Mouse (Mus musculus): ENCODE measurements around the gene C1qtnf3. TPM values are rescaled to one million over a fixed set of nuclear protein-coding genes. Genes with fewer than 3 reads are reported as not detected.

Gene C1qtnf3
- 1.4 and 2.0 TPM in 2 replicates for polyA plus RNA-seq (2015; fragmentation: Nextera tagmentation; extraction: Ambion mirVana)

DNA sequence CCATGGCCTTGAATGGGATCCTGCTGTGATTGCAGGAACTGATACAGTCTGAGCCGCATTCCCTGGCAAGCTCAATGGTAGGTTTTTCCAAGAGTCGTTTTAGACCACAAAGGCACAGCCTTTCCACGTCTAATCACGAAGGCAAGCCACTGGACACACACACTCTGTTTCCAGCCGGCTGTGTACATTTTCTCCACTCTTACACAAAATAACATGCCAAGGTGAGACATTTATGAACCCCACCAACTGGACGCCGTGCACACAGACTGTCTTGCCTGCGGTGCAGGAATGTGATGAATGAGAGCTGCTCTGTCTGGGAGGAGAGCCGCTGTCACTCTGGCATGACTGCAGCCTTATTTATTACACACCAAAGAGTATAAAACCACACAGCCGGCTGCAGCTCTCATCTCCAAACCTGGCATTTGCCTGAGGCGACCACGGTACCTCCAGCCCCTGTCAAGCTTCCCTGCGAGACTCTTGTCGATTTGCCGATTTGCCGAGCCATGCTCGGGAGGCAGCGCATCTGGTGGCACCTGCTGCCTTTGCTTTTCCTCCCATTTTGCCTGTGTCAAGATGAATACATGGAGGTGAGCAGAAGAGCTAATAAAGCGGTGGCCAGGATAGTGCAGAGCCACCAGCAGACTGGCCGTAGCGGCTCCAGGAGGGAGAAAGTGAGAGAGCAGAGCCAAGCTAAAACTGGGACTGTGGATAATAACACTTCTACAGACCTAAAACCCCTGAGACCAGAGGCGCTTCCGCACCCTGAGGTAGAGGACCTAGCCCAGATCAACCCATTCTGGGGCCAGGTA is at the start of gene C1qtnf3:
TSS of gene C1qtnf3 (plus strand) at position 382 of the 809 bp plus-strand sequence.
- Histone ChIP-seq H3K4me1 (no peaks in the 10 kb centered on the region), H3K4me3 (replicated peaks) (no peak within 1 kb of the TSS), H3K9ac (no peak within 1 kb of the TSS), H3K36me3 (no peaks in the 10 kb centered on the region), H3K4me2 (no peak within 1 kb of the TSS), H3K27ac (no peak within 1 kb of the TSS), H3K9me3 (no peaks in the 10 kb centered on the region), H3K27me3 (replicated peaks) (no peaks in the 10 kb centered on the region)
- ATAC-seq (ENCODE audit: insufficient read depth, low FRiP score, low read depth), result no peak
- 51% methylated on average over 23 of the region's 23 CpGs for WGBS

DNA sequence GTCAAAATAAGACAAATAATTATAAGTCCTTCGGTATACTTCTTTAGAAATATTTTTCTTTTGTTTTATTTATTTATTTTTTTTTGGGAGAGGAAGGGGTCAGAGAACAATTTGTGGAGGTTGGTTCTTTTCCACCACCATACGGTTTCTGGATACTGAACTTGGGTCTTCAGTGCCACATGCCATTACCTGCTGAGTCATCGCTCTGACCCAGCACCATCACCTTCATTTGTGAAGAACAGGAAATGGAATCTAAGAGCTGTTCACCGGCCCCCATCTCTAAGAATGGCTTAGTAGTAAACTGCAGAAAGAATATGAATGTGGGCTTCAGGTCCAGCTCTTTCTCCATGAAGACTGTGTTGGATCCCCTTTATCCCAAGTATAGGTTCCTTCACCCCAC is 49.8 kb upstream of the C1qtnf3 start:
- no peak overlapping the region for H3K4me2 ChIP-seq
- H3K27ac ChIP-seq, result no peak overlapping the region
- no peak overlapping the region for H3K9ac ChIP-seq
- no peak overlapping the region for H3K4me3 ChIP-seq (replicated peaks)
- whole genome bisulfite sequencing, result 64% methylated on average over 4 of the region's 4 CpGs
- no peaks in the 10 kb centered on the region for H3K4me1 ChIP-seq
- H3K27me3 ChIP-seq (replicated peaks), result no peaks in the 10 kb centered on the region
- no peaks in the 10 kb centered on the region for H3K36me3 ChIP-seq
- no peak for ATAC-seq (ENCODE audit: insufficient read depth, low FRiP score, low read depth)
- no peaks in the 10 kb centered on the region for H3K9me3 ChIP-seq

DNA sequence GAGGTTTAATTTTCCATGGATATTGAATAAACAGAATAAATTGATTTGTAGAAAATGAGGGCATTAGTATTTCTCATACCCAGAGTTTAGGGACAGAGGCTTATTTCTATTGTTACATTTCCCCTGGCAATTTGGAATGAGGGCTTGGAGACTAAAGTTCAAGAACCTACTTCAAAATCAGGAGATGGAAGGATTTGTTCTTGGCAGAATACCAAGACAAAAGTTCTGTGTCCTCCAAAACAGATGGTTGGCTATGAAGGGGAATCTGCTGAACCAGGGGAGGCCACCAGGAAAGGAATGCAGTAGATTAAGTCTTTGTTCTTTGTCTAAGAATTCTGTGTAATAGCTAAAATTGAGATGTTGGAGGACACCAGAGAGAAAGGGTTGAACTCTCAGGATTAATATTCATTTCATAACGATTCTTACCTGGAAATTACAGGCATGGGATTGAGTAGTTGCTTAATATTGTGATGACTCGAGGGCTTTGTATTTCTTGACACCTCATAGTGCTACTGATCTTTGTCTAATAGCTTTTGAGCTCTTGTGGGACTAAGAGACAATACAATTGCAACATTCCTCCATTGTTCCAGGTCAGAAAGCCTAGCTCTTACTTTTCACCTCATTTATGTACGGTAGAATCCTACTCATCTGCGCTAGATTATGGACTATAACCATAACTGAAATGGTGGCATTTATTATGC is 35.4 kb upstream of the C1qtnf3 start:
- no peak overlapping the region for H3K4me2 ChIP-seq
- H3K9ac ChIP-seq, result no peak overlapping the region
- no peak for ATAC-seq (ENCODE audit: insufficient read depth, low FRiP score, low read depth)
- 84% methylated on average over 4 of the region's 4 CpGs for WGBS
- no peaks in the 10 kb centered on the region for H3K4me1 ChIP-seq
- H3K9me3 ChIP-seq, result no peaks in the 10 kb centered on the region
- H3K36me3 ChIP-seq, result no peaks in the 10 kb centered on the region
- no peaks in the 10 kb centered on the region for H3K27me3 ChIP-seq (replicated peaks)
- H3K4me3 ChIP-seq (replicated peaks), result no peak overlapping the region
- H3K27ac ChIP-seq, result no peak overlapping the region

DNA sequence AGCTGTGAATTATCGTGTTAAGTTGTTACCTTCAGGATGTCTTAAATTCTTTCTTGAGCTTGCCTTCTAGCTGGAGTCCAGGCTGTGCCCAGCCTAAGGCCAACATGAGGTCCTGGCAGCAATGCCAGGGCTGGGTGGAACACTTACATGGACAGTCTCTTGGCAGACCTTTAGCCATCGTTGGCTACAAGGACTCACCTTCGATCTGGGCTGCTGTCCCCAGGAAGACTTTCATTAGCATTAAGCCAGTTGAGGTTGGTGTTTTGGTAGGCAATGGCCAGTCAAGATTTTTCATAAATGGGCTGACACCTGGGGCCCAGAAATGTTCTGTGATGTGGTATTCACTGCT is 34.8 kb upstream of the C1qtnf3 start:
- Histone ChIP-seq H3K4me2 (no peak overlapping the region), H3K4me1 (no peaks in the 10 kb centered on the region), H3K4me3 (replicated peaks) (no peak overlapping the region), H3K27me3 (replicated peaks) (no peaks in the 10 kb centered on the region), H3K9ac (no peak overlapping the region), H3K27ac (no peak overlapping the region), H3K9me3 (no peaks in the 10 kb centered on the region), H3K36me3 (no peaks in the 10 kb centered on the region)
- no peak for ATAC-seq (ENCODE audit: insufficient read depth, low FRiP score, low read depth)
- 86% methylated on average over 3 of the region's 3 CpGs for WGBS

DNA sequence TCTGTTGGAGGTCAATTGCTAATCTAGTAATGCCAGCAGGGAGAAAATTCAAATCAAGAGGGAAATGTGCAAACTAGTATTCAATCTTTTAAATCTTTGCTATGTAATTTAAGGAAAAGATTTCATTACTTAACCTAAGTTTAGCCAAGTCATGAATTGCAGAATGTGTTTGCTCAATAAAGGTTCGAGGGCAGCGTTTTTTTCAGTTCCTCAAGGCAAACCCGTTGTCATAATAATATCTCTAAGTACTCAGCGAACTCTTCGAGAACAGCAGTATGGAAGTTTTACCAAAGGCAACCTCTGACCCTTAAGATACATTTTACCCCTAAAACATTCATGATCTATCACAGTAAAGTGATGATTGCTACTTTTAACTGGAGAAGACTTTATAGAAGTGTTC is 31.9 kb upstream of the C1qtnf3 start:
- no peaks in the 10 kb centered on the region for H3K9me3 ChIP-seq
- H3K27me3 ChIP-seq (replicated peaks), result no peaks in the 10 kb centered on the region
- H3K4me1 ChIP-seq, result no peaks in the 10 kb centered on the region
- H3K4me3 ChIP-seq (replicated peaks), result no peak overlapping the region
- H3K36me3 ChIP-seq, result no peaks in the 10 kb centered on the region
- ATAC-seq (ENCODE audit: insufficient read depth, low FRiP score, low read depth), result no peak
- H3K4me2 ChIP-seq, result no peak overlapping the region
- no peak overlapping the region for H3K27ac ChIP-seq
- no peak overlapping the region for H3K9ac ChIP-seq
- WGBS, result 58% methylated on average over 5 of the region's 5 CpGs

DNA sequence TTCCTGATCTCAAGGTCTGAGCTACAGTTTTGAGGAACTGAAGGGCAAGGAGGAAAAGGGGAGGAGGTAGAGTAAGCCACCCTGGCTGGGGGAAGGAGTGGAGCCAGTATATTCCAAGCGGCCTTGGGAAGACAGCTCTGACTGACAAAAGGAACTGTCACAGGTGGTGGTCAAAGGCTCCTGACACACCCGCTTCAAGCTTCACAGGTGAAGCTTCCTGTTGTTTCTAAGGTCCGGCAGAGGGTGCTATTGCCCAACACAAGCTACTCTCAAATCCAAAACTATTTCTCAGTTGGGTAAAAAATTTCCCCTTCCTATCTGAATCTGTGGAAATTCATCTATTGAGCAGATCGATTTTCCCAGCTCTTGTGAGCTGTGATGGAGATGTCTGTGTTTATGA is 31.1 kb upstream of the C1qtnf3 start:
- 14% methylated on average over 4 of the region's 4 CpGs for WGBS
- H3K9me3 ChIP-seq, result no peaks in the 10 kb centered on the region

DNA sequence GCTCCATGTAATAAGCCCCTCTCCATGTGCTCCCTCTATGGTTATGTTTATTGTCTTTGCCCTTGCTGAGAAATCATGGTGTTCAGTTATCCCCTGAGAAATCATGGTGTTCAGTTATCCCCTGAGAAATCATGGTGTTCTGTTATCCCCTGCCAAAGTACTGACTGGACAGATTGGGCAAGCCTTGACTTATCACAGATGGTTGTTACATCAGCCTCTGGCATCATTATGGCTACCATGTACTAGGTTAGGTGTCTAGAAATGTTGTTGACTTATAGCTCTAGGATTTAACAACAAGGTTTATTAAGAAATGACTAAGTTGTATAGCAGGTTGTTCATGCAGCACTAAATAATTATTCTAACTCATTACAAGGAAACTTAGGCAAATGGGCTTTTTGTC is 30.1 kb upstream of the C1qtnf3 start:
- H3K27ac ChIP-seq, result no peak overlapping the region
- H3K9me3 ChIP-seq, result no peaks in the 10 kb centered on the region
- no peaks in the 10 kb centered on the region for H3K4me1 ChIP-seq
- no peak overlapping the region for H3K9ac ChIP-seq
- no peak overlapping the region for H3K4me3 ChIP-seq (replicated peaks)
- H3K4me2 ChIP-seq, result no peak overlapping the region
- H3K27me3 ChIP-seq (replicated peaks), result no peaks in the 10 kb centered on the region
- ATAC-seq (ENCODE audit: insufficient read depth, low FRiP score, low read depth), result no peak
- H3K36me3 ChIP-seq, result no peaks in the 10 kb centered on the region

More for the DNA sequence above, 31.1 kb upstream of the C1qtnf3 start:
- Histone ChIP-seq H3K27ac (no peak overlapping the region), H3K36me3 (no peaks in the 10 kb centered on the region), H3K9ac (no peak overlapping the region), H3K4me1 (no peaks in the 10 kb centered on the region), H3K4me2 (no peak overlapping the region), H3K4me3 (replicated peaks) (no peak overlapping the region), H3K27me3 (replicated peaks) (no peaks in the 10 kb centered on the region)
- no peak for ATAC-seq (ENCODE audit: insufficient read depth, low FRiP score, low read depth)

DNA sequence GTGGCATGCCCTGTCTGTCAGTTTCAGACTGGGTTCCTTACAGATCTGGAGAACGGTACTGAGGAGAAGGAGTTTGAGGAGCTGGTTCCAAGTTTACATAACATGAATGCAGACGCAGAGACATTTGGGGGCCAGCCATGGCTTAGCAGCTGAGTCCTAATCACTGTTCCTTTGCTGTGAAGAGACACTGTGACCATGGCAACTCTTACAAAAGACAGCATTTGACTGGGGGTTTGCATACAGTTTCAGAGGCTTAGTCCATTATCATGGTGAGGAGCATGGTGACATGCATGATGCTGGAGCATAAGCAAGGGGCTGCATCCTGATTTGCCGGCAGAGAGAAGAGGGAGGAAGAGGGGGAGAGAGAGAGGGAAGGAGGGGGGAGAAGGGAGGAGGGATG is 29.6 kb upstream of the C1qtnf3 start:
- Histone ChIP-seq H3K4me3 (replicated peaks) (no peak overlapping the region), H3K4me2 (no peak overlapping the region), H3K4me1 (no peaks in the 10 kb centered on the region), H3K9me3 (no peaks in the 10 kb centered on the region), H3K27ac (no peak overlapping the region), H3K9ac (no peak overlapping the region), H3K27me3 (replicated peaks) (no peaks in the 10 kb centered on the region), H3K36me3 (no peaks in the 10 kb centered on the region)
- 38% methylated on average over 3 of the region's 3 CpGs for WGBS
- ATAC-seq (ENCODE audit: insufficient read depth, low FRiP score, low read depth), result no peak

DNA sequence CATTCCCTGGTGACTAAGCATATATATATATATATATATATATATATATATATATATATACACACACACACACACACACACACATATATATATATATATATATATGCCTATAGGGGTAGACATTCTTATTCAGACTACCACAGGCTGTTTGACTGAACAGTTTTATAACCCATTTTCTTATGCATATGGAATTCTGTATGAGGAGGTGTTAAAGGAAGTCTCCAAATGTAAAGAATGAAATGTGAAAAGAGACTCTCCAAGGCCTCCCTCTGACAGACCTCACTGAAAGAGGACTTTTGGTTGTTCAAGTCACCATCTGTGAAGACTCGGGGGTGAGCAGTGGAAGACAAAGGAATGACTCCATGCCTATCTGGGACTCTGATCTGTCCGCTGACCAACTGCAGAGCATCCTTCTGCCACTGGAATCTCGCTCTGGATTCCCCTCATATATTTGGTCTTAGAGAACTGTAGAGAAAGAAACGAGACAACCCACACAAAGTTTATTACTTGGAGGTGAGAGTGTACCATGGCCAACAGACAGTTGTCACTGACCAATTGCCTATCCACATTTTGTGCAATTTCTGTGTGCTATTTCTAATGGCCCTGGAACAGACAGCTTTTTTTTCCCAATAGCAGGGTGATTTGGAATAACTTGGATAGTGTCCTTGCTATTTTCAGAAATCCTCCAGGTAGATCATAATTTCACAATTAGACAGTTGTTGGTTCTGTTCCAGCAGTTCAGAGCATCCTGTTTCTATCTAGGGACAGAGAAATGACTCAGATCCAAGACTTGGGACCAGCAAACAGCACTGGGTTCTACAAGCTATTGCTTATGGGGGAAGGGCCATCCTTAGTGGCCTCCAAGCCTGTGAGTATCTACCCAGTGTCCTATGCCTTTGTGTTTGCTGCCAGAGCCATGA is 28.8 kb upstream of the C1qtnf3 start:
- 69% methylated on average over 4 of the region's 4 CpGs for WGBS
- Histone ChIP-seq H3K27ac (no peak overlapping the region), H3K4me2 (no peak overlapping the region), H3K4me1 (no peaks in the 10 kb centered on the region), H3K36me3 (no peaks in the 10 kb centered on the region), H3K27me3 (replicated peaks) (no peaks in the 10 kb centered on the region), H3K9ac (no peak overlapping the region), H3K9me3 (no peaks in the 10 kb centered on the region), H3K4me3 (replicated peaks) (no peak overlapping the region)
- no peak for ATAC-seq (ENCODE audit: insufficient read depth, low FRiP score, low read depth)

DNA sequence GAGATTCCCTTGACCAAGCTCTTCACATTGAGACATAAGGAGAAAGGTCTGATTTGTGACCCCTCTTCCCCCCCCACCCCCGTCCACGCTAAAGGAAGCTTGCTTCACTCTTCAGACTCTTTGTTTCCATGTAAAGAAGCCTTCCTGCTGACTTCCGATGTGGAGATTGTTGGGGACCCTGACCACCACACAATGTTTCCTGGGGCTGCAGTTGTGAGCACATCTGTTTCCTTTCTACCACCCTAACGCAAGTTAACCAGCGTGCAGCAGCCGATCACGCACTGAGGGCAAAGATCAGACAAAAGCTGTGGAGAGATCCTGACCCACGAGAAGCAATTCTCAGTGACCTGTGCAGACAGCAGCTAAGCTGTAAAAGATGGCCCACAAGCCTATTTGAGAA is 24.8 kb upstream of the C1qtnf3 start:
- H3K27me3 ChIP-seq (replicated peaks), result no peaks in the 10 kb centered on the region
- H3K4me3 ChIP-seq (replicated peaks), result no peak overlapping the region
- H3K27ac ChIP-seq, result no peak overlapping the region
- H3K4me2 ChIP-seq, result no peak overlapping the region
- H3K9me3 ChIP-seq, result no peaks in the 10 kb centered on the region
- no peaks in the 10 kb centered on the region for H3K36me3 ChIP-seq
- 70% methylated on average over 8 of the region's 8 CpGs for WGBS
- no peak for ATAC-seq (ENCODE audit: insufficient read depth, low FRiP score, low read depth)
- no peak overlapping the region for H3K9ac ChIP-seq
- H3K4me1 ChIP-seq, result no peaks in the 10 kb centered on the region

DNA sequence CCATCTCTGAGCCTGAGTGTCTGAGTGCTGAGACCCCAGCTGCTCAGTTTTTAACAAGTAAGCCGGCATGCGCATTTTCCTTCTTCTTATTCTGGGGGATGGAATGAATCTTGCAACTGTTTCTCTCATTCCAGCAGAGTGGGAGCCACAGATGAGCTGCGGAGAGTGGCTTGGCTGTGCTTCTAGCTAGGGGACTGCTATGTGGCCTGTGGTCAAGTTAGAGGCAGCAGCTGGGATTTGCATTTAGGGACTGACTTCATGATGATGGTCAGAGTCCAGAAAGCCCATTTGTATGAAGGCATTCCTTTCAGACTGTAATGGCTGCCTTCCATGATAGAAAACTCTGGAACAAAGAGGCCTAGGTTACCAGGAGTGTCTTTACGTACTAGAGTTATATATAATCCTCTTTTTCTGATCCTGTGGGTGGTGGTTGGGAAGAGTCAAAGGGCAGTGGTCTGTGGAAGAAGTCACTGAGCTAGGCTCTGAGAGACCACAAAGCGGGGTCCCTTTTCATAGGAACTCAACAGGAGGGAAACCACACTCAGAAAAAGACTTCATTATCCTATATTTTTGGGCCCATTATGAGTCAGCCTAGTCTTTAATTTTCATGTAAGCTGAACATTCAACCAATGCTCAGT is 23.4 kb upstream of the C1qtnf3 start:
- 93% methylated on average over 5 of the region's 5 CpGs for WGBS

More for the DNA sequence above, 23.4 kb upstream of the C1qtnf3 start:
- Histone ChIP-seq H3K9me3 (no peaks in the 10 kb centered on the region), H3K36me3 (no peaks in the 10 kb centered on the region), H3K27me3 (replicated peaks) (no peaks in the 10 kb centered on the region), H3K27ac (no peak overlapping the region), H3K9ac (no peak overlapping the region), H3K4me1 (no peaks in the 10 kb centered on the region), H3K4me3 (replicated peaks) (no peak overlapping the region), H3K4me2 (no peak overlapping the region)
- no peak for ATAC-seq (ENCODE audit: insufficient read depth, low FRiP score, low read depth)

Measured in stomach, embryonic 15.5 days (tissue).